Mouse (Mus musculus): ENCODE measurements around the gene Mmd.

- TF ChIP-seq POLR2A (IDR thresholded peaks at IDR 0.05; ENCODE audit: borderline replicate concordance, extremely low read depth, low read depth, low read length) (no peak), CTCF (IDR thresholded peaks at IDR 0.05; ENCODE audit: insufficient read depth, low read length) (no peak)
Measured at GRCm38 (mm10) chr11:90284079-90284478, 34.8 kb downstream of the Mmd start.

Measured in lung, adult 2 months (tissue).